Mouse (Mus musculus) frontal cortex, postnatal 25 days (tissue): ENCODE results near the gene Vwa5b2.

Experiments used
- DNase-seq, 2 experiments: peaks; one replicate each; pipeline ENCODE4 v3.0.0; 2022; ENCODE audit warnings: low spot score in 2 of 2

Vwa5b2 gene

DNA sequence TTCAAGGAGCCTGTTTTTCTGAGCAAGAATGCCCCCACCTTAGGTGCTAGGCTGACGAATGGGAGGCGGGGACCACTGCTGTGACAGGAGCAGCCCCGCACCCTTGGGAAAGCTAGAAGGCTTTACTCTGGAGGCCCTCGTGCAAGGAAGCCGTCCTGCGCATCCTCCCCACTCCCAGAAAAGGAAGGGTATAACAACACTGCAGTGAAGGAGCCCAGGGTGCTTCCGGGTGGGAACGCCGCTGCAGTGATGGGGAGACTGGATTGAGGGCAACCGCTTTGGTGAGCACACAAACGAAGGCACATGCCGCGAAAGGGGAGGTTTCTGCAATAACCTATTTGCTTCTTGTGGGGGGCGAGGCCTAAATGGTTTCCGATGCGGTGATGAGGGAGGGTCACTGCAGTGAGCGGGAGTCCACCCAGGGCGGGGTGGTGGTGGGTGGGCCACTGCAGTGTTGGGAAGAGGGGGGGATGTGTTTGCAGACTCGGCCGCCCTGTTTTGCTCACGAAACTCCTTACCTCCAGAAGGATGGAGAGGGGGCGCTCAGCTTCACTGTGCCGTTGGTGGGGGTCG lies at the start of gene Vwa5b2:
Vwa5b2 (plus strand) TSS at position 106 of the 573 bp plus-strand sequence.
- no peak for DNase-seq

- no peak for DNase-seq
Measured at GRCm38 (mm10) chr16:20539649-20540048, 49.6 kb upstream of the Vwa5b2 start.

DNA sequence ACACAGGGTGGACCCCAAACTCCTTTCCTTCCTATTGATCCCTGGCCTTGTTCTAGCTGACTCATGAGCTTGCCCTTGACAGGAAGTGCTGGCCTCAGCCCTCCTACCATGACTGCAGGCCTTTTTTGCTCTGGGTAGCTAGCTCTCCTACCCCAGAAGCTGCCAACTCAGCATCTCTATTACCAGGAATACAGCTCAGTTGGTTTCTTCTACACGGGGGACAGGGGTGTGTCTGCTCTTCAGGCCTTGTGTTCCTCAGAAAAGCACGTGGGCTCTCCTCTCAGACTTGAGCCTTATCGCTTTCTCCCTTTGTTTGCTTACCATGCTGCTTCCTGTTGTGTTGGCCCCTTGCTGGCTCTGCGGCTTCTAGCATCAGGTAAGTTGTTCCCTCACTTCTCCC lies 48.8 kb upstream of the Vwa5b2 start:
- no peak for DNase-seq

- no peak for DNase-seq
Measured at GRCm38 (mm10) chr16:20545696-20546095, 43.6 kb upstream of the Vwa5b2 start.

DNA sequence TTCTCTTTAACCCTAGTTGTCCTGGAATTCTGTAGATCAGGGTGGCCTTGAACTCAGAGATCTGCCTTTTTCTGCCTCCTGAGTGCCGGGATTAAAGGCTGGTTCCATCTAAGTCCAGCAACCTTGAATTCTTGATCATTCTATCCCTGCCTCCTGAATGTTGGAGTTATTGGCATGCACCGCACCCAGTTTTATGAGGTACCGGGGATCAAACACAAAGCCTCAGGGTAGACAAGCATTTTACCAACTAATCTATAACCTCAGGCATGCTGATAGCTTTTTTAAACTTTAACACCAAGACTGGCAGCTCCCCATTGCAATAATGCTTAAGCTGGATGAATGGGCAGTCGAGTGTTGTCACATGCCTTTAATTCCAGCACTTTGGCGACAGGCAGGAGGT lies 41.8 kb upstream of the Vwa5b2 start:
- no peak for DNase-seq

- peak; percentile 83 to 96 for DNase-seq
Measured at GRCm38 (mm10) chr16:20548096-20548948, 40.9 kb upstream of the Vwa5b2 start, which contains the start of gene Abcf3. TSS of gene Abcf3 (plus strand) at chr16:20548577.

GRCm38 (mm10) chr16:20549161-20549560 lies 40.1 kb upstream of the Vwa5b2 start:
- DNase-seq = no peak

- DNase-seq = no peak
Measured at GRCm38 (mm10) chr16:20551691-20552090, 37.6 kb upstream of the Vwa5b2 start.

GRCm38 (mm10) chr16:20552594-20552993 lies 36.7 kb upstream of the Vwa5b2 start:
- no peak for DNase-seq

- DNase-seq = no peak
Measured at GRCm38 (mm10) chr16:20555000-20555399, 34.3 kb upstream of the Vwa5b2 start.

GRCm38 (mm10) chr16:20557381-20557780 lies 31.9 kb upstream of the Vwa5b2 start:
- DNase-seq = no peak

DNA sequence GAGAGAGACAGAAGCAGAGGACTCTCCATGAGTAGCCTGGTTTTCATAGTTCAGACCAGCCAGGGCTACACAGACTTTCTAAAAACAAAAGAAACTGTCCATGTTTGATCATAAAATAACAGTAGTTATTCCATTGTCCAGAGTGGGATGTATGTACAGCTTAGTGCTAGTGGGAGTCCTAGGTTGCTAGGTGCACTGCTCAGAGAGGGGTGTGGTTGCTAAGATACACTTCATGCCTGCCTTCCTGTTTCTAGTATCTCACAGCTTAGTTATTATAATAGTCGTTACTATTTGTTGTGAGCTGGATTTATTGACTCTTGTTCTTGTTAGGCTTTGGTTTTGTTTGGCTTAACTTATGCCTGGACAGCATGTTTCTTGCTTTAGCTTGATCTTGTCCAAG lies 24.2 kb upstream of the Vwa5b2 start:
- no peak for DNase-seq

DNA sequence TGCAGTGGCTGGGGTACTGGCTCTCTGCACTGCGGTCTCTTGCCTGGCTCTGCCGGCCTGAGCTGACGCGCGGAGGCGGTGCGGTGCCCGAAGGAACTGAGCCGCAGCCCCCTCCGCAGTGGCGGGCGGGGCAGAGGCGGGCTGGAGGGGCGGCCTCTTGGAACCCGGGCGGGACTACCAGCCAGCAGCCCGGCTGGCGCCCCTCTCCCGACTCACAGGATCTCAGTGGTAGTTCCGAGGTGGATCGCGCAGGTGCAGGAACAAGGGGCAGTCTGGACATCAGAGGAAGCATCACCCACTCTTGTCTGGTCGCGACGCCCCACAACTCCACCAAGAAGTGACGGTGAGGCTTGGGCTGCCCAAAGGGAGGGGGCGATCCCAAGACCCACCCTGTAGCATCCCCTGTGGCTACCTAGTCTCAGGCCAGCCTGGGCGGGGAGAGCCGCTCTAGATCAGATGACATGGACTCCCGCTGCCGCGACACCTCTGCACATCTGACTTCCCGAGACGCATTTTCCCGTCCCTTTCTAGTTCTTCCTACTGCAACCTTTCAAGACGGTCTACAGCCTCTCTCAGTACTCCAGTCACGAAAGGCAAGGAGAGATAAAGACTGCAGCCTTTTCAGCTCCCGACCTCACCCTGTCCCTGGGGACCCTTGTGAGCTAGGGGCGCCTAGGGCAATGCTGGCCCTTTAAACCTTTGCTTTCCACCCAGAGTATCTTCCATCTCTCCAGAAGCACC lies 838 bp downstream of the Vwa5b2 start:
- peak in 1 of 2 experiments; percentile 30 for DNase-seq

GRCm38 (mm10) chr16:20590680-20591038 lies 1.4 kb downstream of the Vwa5b2 start:
- DNase-seq = no peak

DNA sequence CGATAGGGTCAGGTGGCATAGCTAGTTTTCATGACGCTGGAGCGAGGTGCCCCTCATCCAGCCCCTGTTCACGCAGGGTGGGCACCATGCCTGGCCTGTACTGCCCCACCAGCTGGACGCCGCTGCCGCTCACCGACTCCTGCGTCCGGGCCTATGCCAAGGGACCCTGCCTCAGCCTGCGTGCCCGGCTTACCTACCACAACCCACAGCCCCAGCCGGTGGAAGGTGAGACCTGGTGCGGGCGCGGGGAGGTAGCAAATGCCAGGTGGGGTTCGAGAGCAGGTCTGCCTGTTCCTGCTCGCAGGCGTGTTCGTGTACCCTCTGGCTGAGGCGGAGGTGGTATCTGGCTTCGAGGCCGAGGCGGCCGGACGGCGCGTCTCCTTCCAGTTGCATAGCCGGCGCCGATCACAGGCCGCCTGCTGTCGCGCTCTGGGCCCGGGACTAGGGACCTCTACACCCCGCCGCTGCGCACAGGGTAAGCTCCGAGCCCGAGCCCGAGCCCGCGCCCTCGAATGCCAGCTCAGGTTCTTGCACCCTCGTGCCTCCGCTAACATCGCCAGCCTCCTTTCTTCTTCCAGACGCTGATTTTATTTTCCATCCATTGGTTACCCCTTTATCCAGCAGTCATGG lies 1.9 kb downstream of the Vwa5b2 start:
- no peak for DNase-seq

DNA sequence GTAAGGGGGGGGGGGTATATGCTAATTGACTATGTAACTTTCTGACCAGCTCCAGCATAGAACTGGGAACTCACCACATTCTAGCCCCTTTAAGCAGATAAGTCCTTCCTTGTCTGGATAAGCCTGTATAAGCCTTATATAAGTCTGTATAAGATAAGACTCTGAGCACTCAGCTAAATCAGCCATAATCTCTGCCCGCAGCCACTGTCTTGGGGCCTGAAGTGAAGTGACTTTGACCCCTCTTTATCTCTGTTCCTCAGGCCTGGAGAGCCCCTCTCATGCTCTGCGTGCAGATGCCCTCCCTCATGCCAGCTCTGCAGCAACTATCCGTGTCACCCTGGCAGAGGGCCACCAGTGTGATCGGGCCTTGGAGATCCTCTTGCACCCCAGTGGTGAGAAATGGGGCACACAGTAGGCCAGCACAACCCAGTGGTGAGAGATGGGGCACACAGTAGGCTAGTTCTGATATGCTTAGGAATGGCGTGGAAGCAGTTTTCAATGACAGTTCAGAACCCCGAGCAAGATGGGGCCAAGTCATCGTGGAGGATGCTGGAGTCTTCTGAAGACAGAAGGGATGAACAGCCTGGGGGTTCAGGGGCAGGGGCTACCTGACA lies 5.9 kb downstream of the Vwa5b2 start:
- DNase-seq = no peak

- no peak for DNase-seq
Measured at GRCm38 (mm10) chr16:20595737-20596136, 6.5 kb downstream of the Vwa5b2 start.

GRCm38 (mm10) chr16:20596687-20597441 lies 7.6 kb downstream of the Vwa5b2 start:
- no peak for DNase-seq

GRCm38 (mm10) chr16:20600511-20600910 lies 11.2 kb downstream of the Vwa5b2 start:
- DNase-seq = no peak

DNA sequence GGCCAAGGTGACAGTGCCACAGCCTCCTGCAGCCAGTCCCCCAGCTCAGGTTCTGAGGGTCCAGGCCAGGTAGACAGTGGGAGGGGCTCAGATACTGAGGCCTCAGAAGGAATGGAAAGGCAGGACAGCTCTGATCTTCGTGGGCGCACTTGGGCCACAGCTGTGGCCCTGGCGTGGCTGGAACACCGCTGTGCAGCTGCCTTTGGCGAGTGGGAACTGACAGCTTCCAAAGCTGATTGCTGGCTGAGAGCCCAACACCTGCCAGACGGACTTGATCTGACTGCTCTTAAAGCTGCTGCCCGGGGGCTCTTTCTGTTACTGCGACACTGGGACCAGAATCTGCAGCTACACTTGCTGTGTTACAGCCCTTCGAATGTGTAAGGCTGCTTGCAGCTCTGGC lies 15.4 kb downstream of the Vwa5b2 start:
- DNase-seq = no peak
